Mouse (Mus musculus) kidney, adult 2 months (tissue): ENCODE measurements around the gene Aip.

ENCODE experiments used
- CTCF ChIP-seq: fragments of 200-500 bp; conservative IDR thresholded peaks from 2 replicates; pipeline ENCODE4 v1.5.1; 2011; ENCODE audit warnings: low read depth, mild to moderate bottlenecking, control low read depth, low read length, moderate library complexity, mixed read lengths; ENCODE audit not compliant: insufficient read depth, insufficient read length
- POLR2A ChIP-seq: fragments of 200-500 bp; IDR thresholded peaks from one replicate; pipeline ENCODE4 v1.6.1; 2011; ENCODE audit warnings: low read depth, low read length, control low read depth

DNA sequence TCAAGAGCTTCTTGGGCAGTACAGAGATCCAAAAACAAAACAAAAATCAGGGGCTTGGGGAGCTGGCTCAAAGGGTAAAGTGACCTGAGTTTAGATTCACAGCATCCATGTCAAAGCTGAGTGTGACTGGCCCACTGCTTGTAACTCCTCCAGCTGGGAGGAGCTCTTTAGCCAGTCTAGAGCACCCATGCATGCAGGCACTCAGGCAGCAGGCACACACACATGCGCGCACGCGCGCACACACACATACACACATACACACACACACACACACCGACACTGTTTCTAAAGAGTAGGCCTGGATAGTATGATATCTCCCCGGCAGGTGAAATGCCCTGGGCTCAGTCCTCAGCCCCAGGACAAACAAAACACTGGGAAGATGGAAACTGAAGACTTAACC lies 8.7 kb downstream of the Aip start:
- TF ChIP-seq CTCF (no peak), POLR2A (no peak)
